Mouse (Mus musculus) midbrain, embryonic 16.5 days (tissue): ENCODE results near the gene Gm42688. TPM values are rescaled to one million over a fixed set of nuclear protein-coding genes. Genes with fewer than 3 reads are reported as not detected.

Experiments used
- ATAC-seq: fragments of 200-750 bp; cut with Nextera tagmentation; 2 replicates; pipeline ENCODE4 v1.8.0; 2017; ENCODE audit warnings: moderate TSS enrichment
- H3K27ac ChIP-seq: fragments of 300-500 bp; sonication (generic); 2 replicates; pipeline ENCODE4 v1.5.1; 2014; ENCODE audit warnings: mild to moderate bottlenecking, low read length, mixed read lengths
- H3K27me3 ChIP-seq: fragments of 300-500 bp; sonication (generic); 2 replicates; pipeline ENCODE4 v1.6.1; 2014; ENCODE audit warnings: low read depth, low read length, mixed read lengths; ENCODE audit not compliant: control insufficient read depth, insufficient read depth
- H3K36me3 ChIP-seq: fragments of 300-500 bp; sonication (generic); 2 replicates; pipeline ENCODE4 v1.6.1; 2014; ENCODE audit warnings: mild to moderate bottlenecking, low read length, moderate library complexity, mixed read lengths; ENCODE audit not compliant: control insufficient read depth, insufficient read depth
- H3K4me1 ChIP-seq: fragments of 300-500 bp; sonication (generic); 2 replicates; pipeline ENCODE4 v1.6.1; 2014; ENCODE audit warnings: mild to moderate bottlenecking, low read length, mixed read lengths; ENCODE audit not compliant: control insufficient read depth, insufficient read depth
- H3K4me2 ChIP-seq: fragments of 300-500 bp; sonication (generic); 2 replicates; pipeline ENCODE4 v1.6.1; 2014; ENCODE audit warnings: mild to moderate bottlenecking, low read length, mixed read lengths
- H3K4me3 ChIP-seq: fragments of 300-500 bp; sonication (generic); 2 replicates; pipeline ENCODE4 v1.5.1; 2014; ENCODE audit warnings: low read depth, mild to moderate bottlenecking, low read length, moderate library complexity, mixed read lengths
- H3K9ac ChIP-seq: fragments of 300-500 bp; sonication (generic); 2 replicates; pipeline ENCODE4 v1.6.1; 2014; ENCODE audit warnings: low read depth, low read length, mixed read lengths
- H3K9me3 ChIP-seq: fragments of 300-500 bp; sonication (generic); replicated peaks from 2 replicates; pipeline ENCODE4 v1.6.1; 2014; ENCODE audit warnings: mild to moderate bottlenecking, low read length, mixed read lengths; ENCODE audit not compliant: control insufficient read depth, poor library complexity, severe bottlenecking
- WGBS: fragments of 180-500 bp; shearing (Covaris S2); extraction: QIAGEN DNeasy Blood & Tissue Kit; methylation state at CpG from one replicate; pipeline ENCODE4 v1.1.7; 2014; 5-methylcytosine and 5-hydroxymethylcytosine counted together
- polyA plus RNA-seq: library from polyadenylated mRNA; unstranded; fragments of >200 nt; fragmentation: Nextera tagmentation; extraction: Ambion mirVana; gene quantifications from 2 replicates; pipeline ENCODE4 v1.2.1, GENCODE M21; 2015

Gene Gm42688
- polyA plus RNA-seq, 1 experiment from 2014 or later = 5.9 TPM

- Histone ChIP-seq H3K9ac (peak overlapping the region; percentile 78), H3K9me3 (no peaks in the 10 kb centered on the region), H3K4me1 (peaks cover 17% of the 10 kb centered on the region), H3K4me3 (peak overlapping the region; percentile 79), H3K4me2 (peak overlapping the region; percentile 78), H3K36me3 (0 out of 2 replicates have a peak, but pooled peaks cover 4% of the 10 kb centered on the region), H3K27ac (peak overlapping the region; percentile 95), H3K27me3 (peaks cover 40% of the 10 kb centered on the region)
- under 1% methylated on average over 46 of the region's 46 CpGs for WGBS
- ATAC-seq = peak; percentile 92
Measured at GRCm38 (mm10) chr6:83078324-83078858, 23.0 kb upstream of the Gm42688 start.

- no peak overlapping the region for H3K4me3 ChIP-seq
- ATAC-seq = no peak
- no peak overlapping the region for H3K9ac ChIP-seq
- 96% methylated on average over 5 of the region's 5 CpGs for WGBS
- peaks cover 17% of the 10 kb centered on the region for H3K4me1 ChIP-seq
- H3K9me3 ChIP-seq = no peaks in the 10 kb centered on the region
- 0 out of 2 replicates have a peak, but pooled peaks cover 4% of the 10 kb centered on the region for H3K36me3 ChIP-seq
- peaks cover 40% of the 10 kb centered on the region for H3K27me3 ChIP-seq
- H3K27ac ChIP-seq = no peak overlapping the region
- no peak overlapping the region for H3K4me2 ChIP-seq
Measured at GRCm38 (mm10) chr6:83080210-83080609, 21.2 kb upstream of the Gm42688 start.

GRCm38 (mm10) chr6:83083497-83083896, 17.9 kb upstream of the Gm42688 start:
- H3K4me1 ChIP-seq = peaks cover 13% of the 10 kb centered on the region
- H3K27ac ChIP-seq = no peak overlapping the region
- peaks cover 57% of the 10 kb centered on the region for H3K27me3 ChIP-seq

GRCm38 (mm10) chr6:83084477-83084876, 16.9 kb upstream of the Gm42688 start:
- Histone ChIP-seq H3K4me2 (no peak overlapping the region), H3K9me3 (no peaks in the 10 kb centered on the region), H3K27ac (no peak overlapping the region), H3K27me3 (peaks cover 65% of the 10 kb centered on the region), H3K4me3 (no peak overlapping the region), H3K4me1 (peaks cover 6% of the 10 kb centered on the region), H3K36me3 (0 out of 2 replicates have a peak, but pooled peaks cover 4% of the 10 kb centered on the region), H3K9ac (no peak overlapping the region)
- 2% methylated on average over 6 of the region's 6 CpGs for WGBS
- no peak for ATAC-seq

More at GRCm38 (mm10) chr6:83083497-83083896, 17.9 kb upstream of the Gm42688 start:
- WGBS = 13% methylated on average over 5 of the region's 5 CpGs
- H3K36me3 ChIP-seq = 0 out of 2 replicates have a peak, but pooled peaks cover 4% of the 10 kb centered on the region
- no peak overlapping the region for H3K9ac ChIP-seq
- no peaks in the 10 kb centered on the region for H3K9me3 ChIP-seq
- H3K4me3 ChIP-seq = no peak overlapping the region
- ATAC-seq = no peak
- no peak overlapping the region for H3K4me2 ChIP-seq

- H3K36me3 ChIP-seq = 0 out of 2 replicates have a peak, but pooled peaks cover 4% of the 10 kb centered on the region
- H3K4me1 ChIP-seq = 0 out of 2 replicates have a peak, but pooled peaks cover 3% of the 10 kb centered on the region
- H3K4me3 ChIP-seq = no peak within 1 kb of the TSS
- H3K9ac ChIP-seq = no peak within 1 kb of the TSS
- H3K9me3 ChIP-seq = no peaks in the 10 kb centered on the region
- 4% methylated on average over 42 of the region's 42 CpGs for WGBS
- H3K27ac ChIP-seq = no peak within 1 kb of the TSS
- H3K27me3 ChIP-seq = peaks cover 82% of the 10 kb centered on the region
- no peak within 1 kb of the TSS for H3K4me2 ChIP-seq
- ATAC-seq = no peak
Measured at GRCm38 (mm10) chr6:83086121-83087035, 15.0 kb upstream of the Gm42688 start, which contains the start of gene Lbx2. Gene Lbx2, plus strand, starts transcription at chr6:83086367.

- Histone ChIP-seq H3K27me3 (peaks cover 77% of the 10 kb centered on the region), H3K4me2 (peak overlapping the region; percentile 28), H3K4me3 (peak overlapping the region; percentile 16), H3K4me1 (0 out of 2 replicates have a peak, but pooled peaks cover 3% of the 10 kb centered on the region), H3K36me3 (no peaks in the 10 kb centered on the region), H3K9me3 (no peaks in the 10 kb centered on the region), H3K9ac (no peak overlapping the region), H3K27ac (no peak overlapping the region)
- no peak for ATAC-seq
- 1% methylated on average over 47 of the region's 47 CpGs for WGBS
Measured at GRCm38 (mm10) chr6:83087205-83087925, 14.1 kb upstream of the Gm42688 start.

- Histone ChIP-seq H3K4me2 (peak overlapping the region; percentile 28), H3K9me3 (no peaks in the 10 kb centered on the region), H3K4me3 (peak overlapping the region; percentile 16), H3K36me3 (no peaks in the 10 kb centered on the region), H3K9ac (no peak overlapping the region), H3K27ac (no peak overlapping the region), H3K27me3 (peaks cover 72% of the 10 kb centered on the region), H3K4me1 (0 out of 2 replicates have a peak, but pooled peaks cover 3% of the 10 kb centered on the region)
- ATAC-seq = no peak
- WGBS = 5% methylated on average over 9 of the region's 9 CpGs
Measured at GRCm38 (mm10) chr6:83087926-83088260, 13.5 kb upstream of the Gm42688 start.

- H3K36me3 ChIP-seq = no peaks in the 10 kb centered on the region
- H3K4me2 ChIP-seq = no peak overlapping the region
- no peak for ATAC-seq
- no peaks in the 10 kb centered on the region for H3K9me3 ChIP-seq
- H3K4me1 ChIP-seq = 0 out of 2 replicates have a peak, but pooled peaks cover under 1% of the 10 kb centered on the region
- H3K4me3 ChIP-seq = no peak overlapping the region
- no peak overlapping the region for H3K9ac ChIP-seq
- 40% methylated on average over 6 of the region's 6 CpGs for WGBS
- H3K27ac ChIP-seq = no peak overlapping the region
- peaks cover 33% of the 10 kb centered on the region for H3K27me3 ChIP-seq
Measured at GRCm38 (mm10) chr6:83092416-83093127, 8.8 kb upstream of the Gm42688 start.
